Mouse (Mus musculus) liver, postnatal 0 days (tissue): ENCODE results near the gene Ncbp3.

Experiments
- CTCF ChIP-seq: sonication (generic); IDR thresholded peaks from 2 replicates; pipeline ENCODE4 v1.5.1; 2016; ENCODE audit warnings: antibody characterized with exemption, low read depth
- EP300 ChIP-seq: IDR thresholded peaks from 2 replicates; pipeline ENCODE4 v1.6.1; 2016; ENCODE audit warnings: antibody characterized with exemption, low read depth, mild to moderate bottlenecking

- TF ChIP-seq CTCF: peak; percentile 81
- no peak for TF ChIP-seq EP300
These were observed 39.7 kb upstream of the Ncbp3 start for GRCm38 (mm10) chr11:73007698-73008481.
